Mouse (Mus musculus) heart, embryonic 14.5 days (tissue): Measurements from ENCODE around the gene Il2. TPM values are rescaled to one million over a fixed set of nuclear protein-coding genes. Genes with fewer than 3 reads are reported as not detected.

Experiments
- ATAC-seq: fragments of 200-750 bp; cut with Nextera tagmentation; 2 replicates; pipeline ENCODE4 v1.8.0; 2017; ENCODE audit warnings: low read depth, moderate TSS enrichment; ENCODE audit not compliant: insufficient number of reproducible peaks, insufficient read depth, low FRiP score
- H3K27ac ChIP-seq, 2 experiments: fragments of 200-500 bp in 1 of 2; fragments of 300-500 bp in 1 of 2; sonication (generic) in 1 of 2; replicated peaks in 1 of 2; 2 replicates each; pipeline ENCODE4 v1.5.1; 2012 to 2014; ENCODE audit warnings: low read depth in 2 of 2, low read length in 2 of 2, control low read depth in 1 of 2, mild to moderate bottlenecking in 1 of 2, mixed read lengths in 1 of 2; ENCODE audit not compliant: control insufficient read depth in 1 of 2, insufficient read depth in 1 of 2
- H3K27me3 ChIP-seq: fragments of 300-500 bp; sonication (generic); 2 replicates; pipeline ENCODE4 v1.6.1; 2014; ENCODE audit warnings: mild to moderate bottlenecking, low read length, control low read depth; ENCODE audit not compliant: control insufficient read depth, insufficient read depth
- H3K36me3 ChIP-seq: fragments of 300-500 bp; sonication (generic); 2 replicates; pipeline ENCODE4 v1.6.1; 2014; ENCODE audit warnings: mild to moderate bottlenecking, control low read depth, low read length, mixed read lengths; ENCODE audit not compliant: control insufficient read depth, insufficient read depth
- H3K4me1 ChIP-seq, 2 experiments: fragments of 200-500 bp in 1 of 2; fragments of 300-500 bp in 1 of 2; sonication (generic) in 1 of 2; 2 replicates each; pipeline ENCODE4 v1.6.1; 2012 to 2014; ENCODE audit warnings: low read length in 2 of 2, control low read depth in 1 of 2, mixed read lengths in 1 of 2; ENCODE audit not compliant: control insufficient read depth in 2 of 2, insufficient read depth in 2 of 2
- H3K4me2 ChIP-seq: fragments of 300-500 bp; sonication (generic); 2 replicates; pipeline ENCODE4 v1.6.1; 2014; ENCODE audit warnings: mild to moderate bottlenecking, low read length
- H3K4me3 ChIP-seq, 2 experiments: fragments of 200-500 bp in 1 of 2; fragments of 300-500 bp in 1 of 2; sonication (generic) in 1 of 2; 2 replicates each; pipeline ENCODE4 v1.5.1; 2012 to 2014; ENCODE audit warnings: low read length in 2 of 2, mild to moderate bottlenecking in 2 of 2, control low read depth in 1 of 2, low read depth in 1 of 2, moderate library complexity in 1 of 2; ENCODE audit not compliant: control insufficient read depth in 1 of 2, insufficient read depth in 1 of 2
- H3K9ac ChIP-seq: fragments of 300-500 bp; sonication (generic); 2 replicates; pipeline ENCODE4 v1.6.1; 2014; ENCODE audit warnings: mild to moderate bottlenecking, low read length
- H3K9me3 ChIP-seq: fragments of 300-500 bp; sonication (generic); 2 replicates; pipeline ENCODE4 v1.6.1; 2016; ENCODE audit warnings: low read length, control low read depth; ENCODE audit not compliant: control insufficient read depth
- polyA plus RNA-seq: library from polyadenylated mRNA; unstranded; fragments of >200 nt; fragmentation: Nextera tagmentation; extraction: Ambion mirVana; gene quantifications from 2 replicates; pipeline ENCODE4 v1.2.1, GENCODE M21; 2014

Il2 gene
- polyA plus RNA-seq, 1 experiment from 2014 or later: 0.50 TPM

DNA sequence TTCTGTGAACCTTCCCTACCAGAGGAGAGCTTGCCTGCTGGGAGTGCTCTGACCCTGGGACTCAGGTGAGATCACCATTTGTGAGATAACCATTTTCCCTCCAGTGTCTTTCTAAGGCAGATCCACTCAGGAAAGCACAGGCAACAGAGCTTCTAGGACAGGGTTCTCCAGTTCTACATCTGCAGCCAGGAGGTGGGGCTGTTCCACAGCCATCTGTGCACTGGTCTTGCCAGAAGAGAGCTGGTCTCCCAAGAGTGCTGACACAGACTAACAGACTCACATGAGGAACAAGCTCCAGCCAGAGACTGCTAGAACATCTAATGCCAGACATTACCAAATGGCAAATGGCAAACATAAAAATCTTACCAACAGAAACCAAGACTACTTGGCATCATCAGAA lies 52.5 kb downstream of the Il2 start:
- H3K4me1 ChIP-seq: no peaks in the 10 kb centered on the region
- no peak overlapping the region for H3K4me3 ChIP-seq
- no peak overlapping the region for H3K4me2 ChIP-seq
- ATAC-seq: no peak
- H3K9me3 ChIP-seq: no peaks in the 10 kb centered on the region
- no peak overlapping the region for H3K9ac ChIP-seq
- H3K36me3 ChIP-seq: no peaks in the 10 kb centered on the region
- no peak overlapping the region for H3K27ac ChIP-seq
- H3K27me3 ChIP-seq: no peaks in the 10 kb centered on the region

Other genes starting within 250 kb of the Il2 start
- gene Adad1, start 62.4 kb downstream of the Il2 start, polyA plus RNA-seq: 0.43 and 0.69 TPM in 2 replicates
- not detected in 2 replicates for gene Il21, start 106.7 kb upstream of the Il2 start, polyA plus RNA-seq
- gene Bbs12, start 186.6 kb upstream of the Il2 start, polyA plus RNA-seq: 4.9 TPM in 2 replicates
- gene Cetn4, start 186.7 kb upstream of the Il2 start, polyA plus RNA-seq: 0.50 and 0.67 TPM in 2 replicates
- 1.7 and 2.2 TPM in 2 replicates for gene Fgf2, start 222.4 kb upstream of the Il2 start, polyA plus RNA-seq